Mouse (Mus musculus) urinary bladder, postnatal 14 days (tissue): ENCODE measurements around the gene Acsm5.

ENCODE experiments used
- DNase-seq: peaks from one replicate; pipeline ENCODE4 v3.0.0; 2021; ENCODE audit warnings: low spot score

Acsm5 gene

DNA sequence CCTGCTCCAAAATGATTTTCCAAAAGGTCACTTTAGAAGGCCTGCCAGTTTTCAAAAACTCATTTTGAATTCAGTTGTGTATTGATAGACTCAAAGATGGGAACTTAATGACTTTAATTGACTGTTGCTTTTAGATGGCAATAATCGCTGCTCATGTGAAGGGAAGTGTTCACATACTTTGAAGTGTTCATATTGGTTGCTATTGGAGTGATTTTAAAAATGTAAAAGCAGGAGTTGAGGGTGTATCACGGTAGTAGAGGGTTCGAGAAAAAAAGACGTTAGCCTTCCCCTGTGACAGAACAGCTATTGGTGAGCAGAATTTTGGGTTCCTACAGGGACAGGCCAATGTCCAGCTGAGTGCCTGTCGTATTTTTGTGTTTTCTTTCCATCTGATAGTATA, at the start of gene Acsm5:
Gene Acsm5 (plus strand): TSS at position 301 of the 400 bp plus-strand sequence.
- no peak for DNase-seq

DNA sequence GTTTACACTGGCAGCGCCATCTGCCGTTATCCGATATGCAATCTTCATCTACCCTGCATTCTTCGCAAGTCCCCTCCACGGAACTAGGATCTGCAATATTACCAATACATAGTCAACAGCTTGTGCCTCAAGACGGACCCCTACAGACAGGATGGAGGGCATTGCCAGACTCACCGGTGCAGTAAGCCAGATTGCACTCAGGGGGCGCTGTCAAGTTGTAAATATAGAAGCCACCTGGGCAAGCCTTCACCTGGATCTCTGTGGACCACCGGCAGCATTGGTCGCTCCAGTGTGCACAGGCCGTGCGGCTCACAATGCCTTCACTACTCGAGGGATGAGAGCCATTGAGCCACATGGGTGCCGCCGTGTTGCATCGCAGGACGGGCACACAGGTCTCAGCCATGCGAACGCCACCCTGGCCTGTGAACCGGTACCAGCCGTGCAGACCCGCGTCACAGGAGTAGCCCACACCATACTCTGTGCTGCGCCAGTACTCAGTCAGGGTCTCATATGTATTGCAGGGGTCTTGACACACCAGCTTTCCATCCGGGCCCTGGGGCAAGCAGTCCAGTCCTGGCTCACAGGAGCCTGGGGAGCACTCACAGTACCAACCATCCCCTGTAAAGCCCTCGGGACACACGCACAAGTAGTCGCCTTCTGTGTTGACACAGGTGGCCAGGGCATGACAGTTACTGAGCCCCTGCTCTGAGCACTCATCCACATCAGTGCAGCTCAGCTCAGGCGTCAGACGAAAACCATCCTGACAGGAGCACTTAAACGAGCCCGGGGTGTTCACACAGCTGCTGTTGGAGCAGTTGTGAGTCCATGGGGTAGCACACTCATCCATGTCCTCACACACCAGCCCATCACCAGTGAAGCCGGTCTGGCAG, 42.5 kb upstream of the Acsm5 start:
- no peak for DNase-seq

DNA sequence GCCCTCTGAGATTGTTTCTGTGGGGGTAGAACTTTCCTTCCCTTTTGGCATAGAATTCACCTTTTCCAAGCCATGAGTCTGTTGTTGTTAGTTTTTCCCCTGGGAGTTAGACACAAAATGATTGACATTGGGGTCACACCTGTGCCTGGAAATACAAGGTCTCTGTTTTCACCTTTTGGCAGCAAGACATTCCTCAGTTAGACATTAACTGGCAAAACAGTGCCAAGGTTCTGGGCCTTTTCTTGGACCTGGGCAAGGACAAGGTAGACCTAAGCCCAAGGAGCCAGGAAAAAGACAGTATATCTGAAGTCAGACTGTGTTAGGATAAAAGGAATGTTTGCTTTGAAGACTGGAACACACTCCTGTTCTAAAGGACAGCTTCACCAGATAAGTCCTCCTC, 40.0 kb upstream of the Acsm5 start, which contains the start of gene Umod:
Gene Umod (minus strand): TSS at position 27 of the 400 bp plus-strand sequence.
- DNase-seq, result no peak

DNA sequence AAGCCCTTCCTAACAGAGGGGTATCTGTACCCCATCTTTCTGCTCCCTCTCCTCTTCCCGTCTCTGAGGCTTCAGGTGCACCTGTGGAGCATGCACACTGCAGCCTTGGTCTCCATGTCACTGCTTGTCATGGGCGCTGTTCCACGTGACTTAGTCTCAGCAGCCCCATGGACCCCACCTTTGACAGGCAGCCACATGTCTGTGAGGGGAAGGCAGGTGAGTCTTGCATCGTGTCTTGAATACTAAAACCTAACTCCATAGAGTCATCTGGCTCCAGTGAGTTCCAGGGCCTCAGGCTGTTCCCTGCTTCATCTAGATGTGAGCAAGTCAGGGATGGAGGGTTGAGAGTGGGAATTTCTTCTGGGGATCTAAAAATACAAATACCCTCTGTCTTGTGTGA, 35.1 kb upstream of the Acsm5 start:
- no peak for DNase-seq

DNA sequence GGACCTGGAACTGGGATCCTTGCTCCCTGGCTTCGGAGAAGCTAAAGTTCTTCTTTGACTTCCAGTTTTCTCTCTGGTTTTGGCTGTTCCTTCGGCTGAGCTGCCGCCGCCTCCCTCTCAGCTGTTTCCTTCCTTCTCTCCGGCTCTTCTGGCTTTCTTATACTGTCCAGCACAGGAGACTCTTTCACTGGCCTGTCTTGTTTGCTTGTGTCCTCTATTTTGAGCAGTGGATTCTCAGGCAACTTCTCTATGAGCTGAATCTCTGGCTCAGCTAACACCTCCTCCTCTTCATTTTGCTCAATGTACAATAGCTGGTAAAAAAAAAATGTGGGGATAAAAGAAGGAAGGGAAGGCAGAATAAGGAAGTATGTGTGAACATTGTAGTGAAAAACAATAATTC, 32.6 kb upstream of the Acsm5 start:
- no peak for DNase-seq

DNA sequence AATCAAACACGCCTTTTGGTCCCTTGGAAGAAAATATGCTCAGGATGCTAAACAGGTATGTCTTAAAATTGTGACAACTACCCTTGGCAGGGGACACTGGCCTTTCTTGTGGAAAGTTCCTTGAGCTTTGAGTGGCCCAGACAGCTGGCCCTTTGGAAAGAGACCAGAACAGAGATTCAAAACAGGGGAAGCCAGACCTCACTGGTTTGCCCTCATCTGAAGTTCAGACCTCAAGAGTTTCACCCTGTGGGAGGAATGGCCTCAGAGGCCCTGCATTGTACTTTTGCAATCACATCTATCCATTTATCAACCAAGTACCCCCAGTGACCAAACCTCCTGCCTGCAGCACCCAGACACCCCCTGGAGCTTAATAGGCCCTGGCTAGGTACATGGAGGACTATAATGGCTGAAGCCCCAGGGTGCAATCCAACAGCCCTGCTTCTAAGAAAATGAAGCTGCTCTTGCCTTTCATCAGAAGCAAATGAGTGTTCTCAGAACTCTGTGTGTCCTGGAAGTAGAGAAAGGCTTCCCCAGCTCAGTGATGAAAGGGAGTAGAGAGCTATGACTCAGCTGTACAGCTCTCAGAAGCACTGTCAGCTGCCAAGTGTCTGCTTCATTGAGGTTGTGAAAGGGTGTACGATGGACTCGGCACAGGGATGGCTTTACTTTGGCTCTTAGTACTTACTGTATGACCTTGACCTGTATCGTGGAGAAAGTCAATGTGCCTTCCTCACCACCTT, 29.1 kb upstream of the Acsm5 start:
- DNase-seq, result no peak

DNA sequence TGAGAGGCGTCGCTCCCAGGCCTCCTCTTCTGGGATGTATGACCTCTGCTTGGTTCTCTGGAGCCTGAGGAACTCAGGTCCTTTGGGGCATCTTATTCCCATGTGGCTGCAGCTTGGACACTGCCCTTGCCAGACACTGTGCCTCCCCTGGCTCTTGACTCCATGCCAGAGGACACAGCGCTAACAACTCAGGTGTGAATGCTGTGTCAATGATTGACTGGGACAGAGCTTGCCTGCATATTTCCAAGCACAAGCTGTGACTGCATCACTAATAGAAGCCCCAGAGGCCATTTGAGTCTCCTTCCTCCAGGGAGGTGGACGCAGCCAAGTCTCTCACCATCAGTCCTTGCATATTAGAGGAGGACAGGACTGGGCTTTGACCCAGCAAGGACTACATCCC, 8.1 kb upstream of the Acsm5 start:
- DNase-seq, result no peak

DNA sequence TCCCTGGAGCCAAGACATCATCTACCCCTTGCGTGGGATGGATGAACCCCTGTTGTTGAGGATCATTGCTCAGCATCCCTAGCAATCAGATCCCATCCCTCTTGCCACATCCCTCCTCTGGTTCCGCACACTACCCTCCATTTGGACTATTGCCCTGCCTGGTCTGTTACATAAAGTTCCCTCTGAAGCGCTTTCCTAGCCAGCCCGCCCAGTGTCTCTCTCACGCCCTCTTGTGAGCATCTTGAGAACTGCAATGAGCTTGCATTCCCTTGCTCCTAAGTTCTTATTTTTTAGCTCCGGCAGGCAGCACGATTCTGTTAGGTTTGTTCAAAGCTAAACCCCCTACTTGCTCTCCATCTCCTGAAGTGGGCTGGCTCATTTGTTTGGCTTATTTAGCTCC, 6.2 kb upstream of the Acsm5 start:
- peak; percentile 7 for DNase-seq

DNA sequence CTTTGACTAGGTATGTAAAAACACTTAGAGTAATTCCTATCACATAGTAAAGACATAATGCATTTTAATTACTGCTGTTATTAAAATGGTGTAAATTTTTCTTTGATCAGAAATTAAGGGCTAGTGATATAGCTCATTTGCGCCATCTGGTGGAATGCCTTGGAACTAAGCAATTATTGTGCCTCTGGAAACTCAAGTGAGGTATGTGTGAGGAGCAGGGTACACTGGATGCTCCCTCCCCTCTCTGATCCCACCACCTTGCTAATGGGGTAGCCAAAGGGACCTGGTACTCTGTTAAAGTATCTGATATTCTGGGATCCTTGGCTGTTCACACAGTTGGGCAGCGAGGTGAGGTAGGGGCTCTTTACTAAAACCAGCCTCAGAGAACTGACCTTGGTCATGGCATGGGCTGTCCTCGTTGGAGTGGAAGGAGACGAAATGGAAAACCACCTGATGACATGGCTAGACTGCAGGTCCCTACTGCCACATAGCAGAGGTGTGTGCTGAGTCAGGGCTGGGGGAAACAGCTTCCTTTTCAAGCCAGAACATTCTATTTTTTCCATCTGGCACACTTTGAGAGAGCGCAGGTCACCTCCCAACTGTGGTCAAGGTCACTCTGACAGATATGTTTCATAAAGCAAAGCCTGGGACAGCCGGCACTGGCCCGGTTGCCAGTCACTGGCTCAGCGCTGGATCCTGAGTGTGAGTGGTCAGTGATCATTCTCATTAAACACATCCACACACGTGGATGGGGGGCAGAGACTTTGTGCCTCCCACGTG, 3.6 kb upstream of the Acsm5 start:
- peak; percentile 24 for DNase-seq

DNA sequence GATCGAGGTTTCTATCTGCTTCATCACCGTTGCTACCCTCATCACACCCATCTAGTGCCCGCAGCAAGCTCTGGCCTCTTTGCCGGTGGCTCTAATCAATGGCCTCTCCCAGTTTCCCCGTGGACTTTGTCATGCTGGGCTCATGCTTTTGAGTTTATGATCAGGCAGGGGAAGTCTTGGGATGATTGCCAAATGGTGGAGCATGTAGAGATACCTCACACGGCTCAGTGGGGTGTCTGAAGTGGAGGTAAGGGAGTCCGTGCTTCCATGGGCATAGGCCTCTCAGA, 3.0 kb upstream of the Acsm5 start:
- no peak for DNase-seq

DNA sequence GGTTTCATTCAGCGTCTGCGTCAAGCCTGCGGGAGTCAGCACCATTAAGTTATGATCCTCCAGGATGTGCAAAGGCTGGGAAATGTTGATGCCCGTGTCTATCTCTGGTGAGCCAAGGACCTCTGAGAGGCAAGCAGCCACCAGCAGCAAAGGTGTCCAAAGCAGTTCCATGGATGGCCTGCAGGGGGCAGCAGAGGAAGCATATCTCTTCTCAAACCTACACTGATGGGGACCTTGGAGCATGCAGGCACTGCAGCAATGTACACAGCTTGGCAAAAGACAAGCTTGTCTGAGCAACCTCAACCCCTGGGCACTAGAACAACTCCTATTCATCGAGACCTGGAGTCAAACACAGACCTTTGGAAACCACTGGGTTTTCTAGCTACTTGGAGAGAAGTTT, 391 bp downstream of the Acsm5 start:
- DNase-seq, result peak; percentile 60

DNA sequence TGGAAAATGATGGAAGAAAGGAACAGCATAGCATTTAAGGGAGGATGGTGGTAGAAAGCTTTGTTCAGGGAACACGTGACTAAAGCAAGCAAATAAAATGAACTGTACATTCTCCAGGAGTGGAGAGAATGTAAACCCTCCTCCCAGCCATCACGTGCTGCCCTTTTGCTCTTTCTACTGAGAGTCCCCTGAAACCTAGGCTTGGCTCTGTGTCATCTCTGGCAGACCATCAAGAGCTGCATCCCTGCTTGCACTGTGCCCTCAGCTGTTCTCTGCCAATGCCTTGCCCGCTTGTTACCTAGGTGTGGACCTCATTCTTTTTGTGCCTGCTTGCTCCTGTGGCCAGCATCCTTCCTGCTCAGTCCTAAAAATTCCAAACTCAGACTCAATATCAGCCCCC, 2.6 kb downstream of the Acsm5 start:
- DNase-seq, result no peak

DNA sequence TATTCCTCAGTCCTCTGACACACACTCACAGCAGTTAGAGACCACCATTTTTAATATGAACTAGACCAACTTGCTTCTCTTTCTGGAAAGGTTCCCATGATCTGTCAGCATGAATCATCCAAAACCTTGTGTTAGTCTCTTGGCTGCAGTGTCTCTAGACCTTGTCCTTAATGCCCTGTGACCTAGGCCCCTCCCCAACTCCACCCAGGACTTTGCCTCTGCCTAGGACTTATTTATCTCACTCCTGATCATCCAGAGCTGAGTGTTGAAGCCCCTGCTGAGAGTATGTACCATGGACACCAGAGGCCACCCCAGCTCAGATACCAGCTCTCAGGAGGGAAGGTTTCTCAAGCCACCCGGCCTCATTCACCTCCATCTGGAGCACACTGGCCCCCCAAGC, 3.1 kb downstream of the Acsm5 start:
- no peak for DNase-seq

DNA sequence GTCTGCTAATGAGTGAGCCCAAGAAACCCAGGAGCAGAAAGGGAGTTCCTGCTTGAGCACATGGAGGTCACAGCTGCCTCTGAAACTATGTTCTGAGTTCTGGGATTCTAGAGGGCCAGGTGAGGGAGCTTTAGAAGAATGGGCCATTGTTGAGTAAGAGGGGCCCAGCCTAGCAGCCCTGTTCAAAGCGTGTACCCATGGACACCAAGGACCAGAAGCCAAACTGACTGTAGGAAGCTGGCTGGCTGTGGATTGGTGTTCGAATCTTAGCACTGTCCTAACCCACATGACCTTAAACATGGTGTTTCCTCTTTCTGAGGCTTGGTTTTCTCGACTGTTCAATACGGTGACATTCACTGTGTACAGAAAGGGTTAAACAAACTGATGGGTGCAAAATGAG, 4.1 kb downstream of the Acsm5 start, which contains the start of gene Pdilt:
Gene Pdilt (minus strand): TSS at position 101 of the 400 bp plus-strand sequence.
- DNase-seq, result no peak

DNA sequence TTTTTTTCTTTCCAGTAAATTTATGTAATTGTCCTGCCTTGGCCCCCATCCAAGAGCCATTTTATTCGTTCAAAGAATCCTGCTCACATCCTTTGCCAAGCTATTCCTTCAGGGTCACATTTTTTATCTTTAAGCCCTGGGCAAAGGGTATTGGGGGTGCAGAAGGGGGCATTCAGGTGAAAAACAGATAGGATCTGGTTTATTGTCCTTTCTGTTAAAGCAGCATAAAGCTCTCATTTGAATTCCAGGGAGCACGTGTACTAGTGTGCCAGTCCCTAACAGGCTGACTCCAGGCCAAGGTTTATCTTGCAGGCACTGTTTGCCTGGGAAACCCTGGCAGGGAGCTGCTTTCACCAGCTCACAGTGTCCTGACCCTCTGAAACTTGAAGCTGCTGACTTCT, 6.6 kb downstream of the Acsm5 start:
- peak; percentile 7 for DNase-seq

DNA sequence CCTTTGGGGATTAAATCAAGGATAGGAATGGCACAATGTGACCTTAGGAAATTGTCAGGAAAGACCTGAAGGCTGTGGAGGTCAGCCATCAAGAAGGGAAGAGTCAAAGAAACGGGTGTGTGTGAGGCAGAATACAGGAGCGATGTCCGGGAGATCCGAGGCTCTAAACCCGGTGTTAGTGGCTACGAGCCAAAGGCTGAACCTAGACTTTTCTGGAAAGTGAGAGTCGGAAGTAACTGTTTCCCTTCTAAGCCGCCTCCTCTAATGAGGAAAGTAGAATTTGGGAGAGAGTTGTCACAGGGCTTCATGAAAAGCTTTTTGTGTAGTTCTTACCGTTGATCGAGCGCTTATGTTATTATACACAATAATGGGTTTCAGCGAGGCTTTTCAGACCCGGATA, 7.2 kb downstream of the Acsm5 start:
- DNase-seq, result no peak

DNA sequence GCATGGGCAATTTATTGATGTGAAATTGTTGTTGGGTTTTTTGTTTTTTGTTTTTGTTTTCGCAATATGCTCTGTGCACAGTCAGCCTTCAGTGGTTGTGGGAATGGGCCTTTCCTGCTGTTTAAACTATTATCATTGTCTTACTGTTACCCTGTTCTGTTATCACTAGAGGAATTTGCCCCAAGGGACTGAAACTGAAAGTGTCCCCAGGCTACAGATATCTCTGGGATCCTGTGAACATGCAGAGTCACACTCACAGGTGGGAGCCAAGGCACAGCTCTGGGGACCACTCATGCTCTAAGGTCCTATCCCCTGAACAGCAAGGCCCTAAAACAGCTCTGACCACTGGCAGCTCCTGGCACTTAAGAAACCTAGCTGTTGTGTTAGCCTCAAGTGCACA, 7.9 kb downstream of the Acsm5 start:
- no peak for DNase-seq

DNA sequence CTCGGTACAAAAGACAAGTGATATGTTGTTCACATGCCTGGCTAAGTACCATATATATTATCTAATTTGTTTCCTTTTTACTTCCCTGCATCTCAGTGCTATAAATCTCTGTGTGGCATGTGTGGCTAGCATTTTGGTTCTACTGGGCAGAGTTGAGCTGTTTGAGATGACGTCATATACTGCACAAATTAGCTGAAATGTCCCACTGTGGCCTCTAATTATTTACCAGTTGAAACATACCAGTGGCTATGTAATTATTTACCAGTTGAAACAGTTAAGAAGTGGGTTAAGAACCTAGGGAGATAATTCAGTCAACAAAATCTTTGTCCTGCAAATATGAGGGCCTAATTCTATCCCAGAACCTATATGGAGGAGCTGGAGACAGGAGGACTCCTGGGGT, 8.3 kb downstream of the Acsm5 start:
- DNase-seq, result no peak

DNA sequence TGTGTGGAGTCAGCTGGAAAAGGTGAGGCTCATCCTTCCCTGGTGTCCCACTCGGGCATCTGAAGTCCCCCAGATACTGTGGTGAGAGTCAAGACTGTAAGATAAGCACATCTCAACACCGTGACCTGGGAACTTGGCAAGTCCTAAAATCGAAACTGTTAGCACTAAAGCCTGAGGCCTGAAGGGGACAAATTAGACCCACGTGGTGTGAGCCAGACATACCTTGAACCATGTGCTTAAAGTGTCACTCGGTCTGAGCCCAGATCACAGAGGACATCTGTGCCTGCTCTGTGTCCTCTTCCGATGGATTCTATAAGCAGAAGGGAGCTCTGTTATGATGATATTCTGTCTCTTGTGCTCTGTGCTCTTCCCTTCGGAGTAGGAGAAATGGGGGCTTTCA, 9.4 kb downstream of the Acsm5 start:
- no peak for DNase-seq

DNA sequence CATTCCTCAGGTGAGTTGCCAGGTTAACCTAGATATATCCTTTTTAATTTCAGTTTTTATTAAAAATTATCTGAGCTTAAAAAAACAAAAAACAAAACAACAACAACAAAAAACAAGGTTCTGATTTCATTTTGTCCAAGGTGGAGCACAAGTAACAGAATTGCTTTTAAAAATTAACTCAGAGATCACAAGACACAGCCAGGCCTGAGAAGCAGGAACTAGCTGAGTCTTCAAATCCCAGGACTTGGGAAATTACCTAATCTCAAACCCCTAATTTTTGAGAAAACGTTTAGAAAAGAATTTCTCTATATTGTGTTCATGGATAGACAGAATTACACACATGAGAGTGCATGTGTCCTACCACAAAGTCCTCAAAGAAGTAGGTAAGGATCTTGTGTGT, 13.7 kb downstream of the Acsm5 start:
- DNase-seq, result no peak

DNA sequence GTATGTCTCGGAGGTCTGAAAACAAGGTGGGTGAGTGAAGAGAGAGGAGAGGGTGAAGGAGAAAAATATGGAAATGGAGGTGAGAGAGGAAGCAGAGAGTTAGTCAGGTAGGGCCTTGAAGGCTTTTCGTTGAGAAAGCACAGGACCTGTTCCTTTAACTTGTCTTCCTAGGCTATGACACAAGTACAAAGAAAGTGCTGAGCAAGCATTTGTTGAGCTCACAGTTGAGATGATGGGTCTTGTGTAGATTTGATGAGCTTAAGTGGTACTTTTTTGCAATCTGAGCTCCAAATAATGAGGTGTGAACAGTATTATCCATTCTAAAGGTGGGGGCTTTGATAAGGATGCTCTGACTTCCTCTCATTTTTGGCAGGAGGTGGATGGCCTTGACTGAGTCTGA, 15.1 kb downstream of the Acsm5 start:
- no peak for DNase-seq

DNA sequence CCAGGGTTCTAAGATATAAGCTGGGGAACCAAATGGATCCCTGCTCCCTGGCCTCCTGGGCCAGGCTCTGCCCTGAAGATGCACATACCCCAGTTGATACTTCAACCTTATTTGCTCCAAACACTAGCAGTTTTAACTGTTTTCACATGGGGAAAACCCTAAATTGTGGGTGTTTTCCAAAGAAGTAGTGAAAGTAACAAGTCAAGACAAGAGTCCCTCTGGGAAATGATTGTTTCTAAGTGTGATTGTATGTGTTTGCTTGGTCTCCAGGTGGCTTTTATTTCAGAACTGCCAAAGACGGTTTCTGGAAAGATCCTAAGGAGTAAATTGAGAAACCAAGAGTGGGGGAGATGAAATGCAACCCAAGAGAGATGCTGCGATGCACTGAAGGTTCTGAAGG, 23.2 kb downstream of the Acsm5 start:
- DNase-seq, result no peak

DNA sequence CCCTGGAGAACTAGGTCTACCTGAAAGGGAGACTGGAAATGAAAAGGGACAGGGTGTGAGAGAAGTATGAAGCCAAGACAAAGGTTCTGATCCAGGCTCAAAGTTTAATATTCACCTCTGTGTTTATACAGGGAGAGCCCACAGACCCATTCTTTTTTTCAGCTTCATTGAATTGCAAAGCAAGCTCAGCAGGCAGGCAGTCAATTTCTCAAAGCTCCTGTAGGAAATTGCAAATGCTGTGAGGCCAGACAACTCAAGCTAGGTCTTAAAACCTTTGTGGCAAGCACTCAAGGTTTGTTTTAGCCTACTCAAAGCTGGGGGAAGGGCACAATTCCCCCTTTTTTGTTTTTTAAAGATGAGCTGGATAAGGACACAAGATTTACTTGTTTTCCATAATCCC, 26.3 kb downstream of the Acsm5 start:
- DNase-seq, result no peak
